Mouse (Mus musculus) kidney, postnatal 25 days (tissue): ENCODE results near the gene Wbp1.

Experiments
- DNase-seq, 2 experiments: peaks; one replicate each; pipeline ENCODE4 v3.0.0; 2021; ENCODE audit warnings: mixed read lengths in 2 of 2

Gene Wbp1

DNA sequence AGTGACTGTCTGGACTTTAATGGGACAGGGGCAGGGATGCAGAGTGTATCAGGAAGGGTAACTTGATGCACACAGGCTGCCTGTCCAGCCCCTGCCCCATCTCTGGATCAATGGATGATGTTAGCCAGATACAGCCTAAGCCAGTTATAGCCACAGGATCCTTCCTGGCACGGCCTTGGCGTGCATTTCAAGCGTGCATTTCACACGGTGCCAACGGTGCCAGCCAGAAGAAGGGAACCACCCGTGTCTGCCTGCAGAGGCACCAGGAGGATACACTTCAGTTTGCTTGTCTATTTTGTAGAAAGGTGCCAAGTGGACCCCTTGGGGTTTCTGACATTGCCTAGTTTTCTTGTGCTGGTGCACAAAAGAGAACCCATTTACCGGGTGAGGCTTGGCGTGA, 18.7 kb upstream of the Wbp1 start:
- DNase-seq: no peak

DNA sequence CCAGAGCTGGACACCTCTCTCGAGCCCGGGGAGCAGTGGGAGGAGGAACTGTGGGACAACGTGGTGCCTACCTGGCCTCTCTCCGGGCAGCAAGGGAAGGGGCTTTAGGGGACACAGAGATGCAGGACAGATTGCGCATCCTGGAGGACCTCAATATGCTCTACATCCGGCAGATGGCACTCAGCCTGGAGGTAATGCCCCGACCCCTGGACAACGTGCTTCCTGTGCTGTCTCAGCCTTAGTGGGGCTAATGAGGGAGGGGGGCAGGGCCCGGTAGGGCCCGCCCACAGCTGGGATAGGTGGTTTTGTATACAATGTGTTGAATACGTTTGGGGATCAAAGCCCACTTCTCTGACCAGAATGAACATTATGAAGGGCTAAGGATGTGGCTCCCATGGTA, 16.7 kb upstream of the Wbp1 start:
- peak in 1 of 2 experiments; percentile 60 for DNase-seq

DNA sequence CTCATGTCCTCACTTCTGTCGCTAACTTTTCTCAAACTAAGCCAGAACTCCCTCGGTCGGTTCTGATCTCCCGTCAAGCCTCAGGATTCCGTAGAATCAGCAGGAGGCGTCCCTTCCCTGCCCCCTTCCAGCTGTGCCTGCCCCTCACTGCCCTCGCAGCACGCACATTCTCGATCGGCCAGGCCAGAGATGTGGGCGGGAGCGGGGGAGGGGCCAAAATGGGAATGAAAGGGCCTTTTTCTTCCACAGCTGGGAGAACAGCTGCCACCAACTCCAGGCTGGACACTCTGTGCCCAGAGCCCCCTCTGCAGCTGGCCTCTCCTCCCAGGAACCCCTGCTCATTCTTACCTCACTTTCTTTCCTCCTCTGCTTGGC, 16.2 kb upstream of the Wbp1 start:
- peak; percentile 94 to 95 for DNase-seq

GRCm38 (mm10) chr6:83136881-83137575, 15.7 kb upstream of the Wbp1 start:
- peak; percentile 73 to 83 for DNase-seq

GRCm38 (mm10) chr6:83136291-83136880, 15.0 kb upstream of the Wbp1 start:
- no peak for DNase-seq

DNA sequence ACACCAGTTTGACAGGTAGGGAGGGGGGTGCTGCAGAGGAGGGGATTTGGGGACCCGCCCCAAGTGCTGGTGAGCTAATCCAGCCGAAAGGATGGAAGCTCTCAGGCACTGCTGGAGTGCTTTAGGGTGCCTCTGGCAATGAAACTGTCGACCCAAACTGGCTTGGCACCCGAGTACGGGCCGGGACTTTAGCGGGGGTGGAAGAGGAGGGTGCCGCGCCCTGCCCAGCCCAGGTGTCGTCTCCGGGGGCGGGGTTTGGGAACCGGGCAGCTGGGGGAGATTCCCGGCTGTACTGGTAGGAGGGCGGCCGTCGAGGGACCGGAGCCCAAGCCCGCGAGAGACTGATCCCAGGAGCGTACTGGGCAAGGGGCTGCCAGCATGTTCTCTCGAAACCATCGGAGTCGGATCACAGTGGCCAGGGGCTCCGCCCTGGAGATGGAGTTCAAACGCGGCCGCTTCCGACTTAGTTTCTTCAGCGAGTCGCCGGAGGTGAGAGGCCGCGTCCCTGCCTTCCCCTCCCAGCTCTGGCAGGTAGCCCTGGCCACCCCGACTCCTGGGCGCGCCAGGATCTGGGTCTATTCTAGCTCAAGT, 14.3 kb upstream of the Wbp1 start:
- peak; percentile 75 to 91 for DNase-seq

DNA sequence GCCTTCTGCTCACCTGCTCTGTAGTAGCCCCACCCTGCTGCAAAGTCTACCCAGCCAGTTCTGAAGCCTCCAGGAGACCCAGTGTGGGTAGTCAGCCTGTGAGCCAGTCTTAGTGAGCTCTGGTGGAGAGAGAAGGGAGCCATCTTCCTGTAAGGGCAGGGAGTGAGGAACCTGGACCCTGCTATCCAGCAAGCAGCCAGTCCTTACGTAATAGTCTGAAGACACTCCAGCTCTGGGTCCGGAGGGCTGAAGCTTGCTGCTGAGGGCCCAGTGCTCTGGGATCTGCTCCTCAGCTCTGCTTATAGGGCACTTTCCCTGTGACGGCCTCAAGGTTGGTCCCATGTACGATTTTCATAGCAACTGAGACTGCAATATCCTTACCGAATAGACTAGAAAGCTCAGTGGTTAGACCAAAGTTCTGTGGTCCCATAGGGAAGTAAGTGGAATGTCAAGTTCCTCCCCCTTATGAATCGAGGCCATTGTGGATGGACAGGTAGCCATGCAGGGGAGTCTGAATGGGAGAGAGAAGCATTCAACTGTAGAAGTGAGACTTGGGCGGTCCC, 13.7 kb upstream of the Wbp1 start, which contains the start of gene Rtkn:
Rtkn (plus strand) TSS at position 513 of the 563 bp plus-strand sequence.
- peak in 1 of 2 experiments; percentile 86 for DNase-seq

DNA sequence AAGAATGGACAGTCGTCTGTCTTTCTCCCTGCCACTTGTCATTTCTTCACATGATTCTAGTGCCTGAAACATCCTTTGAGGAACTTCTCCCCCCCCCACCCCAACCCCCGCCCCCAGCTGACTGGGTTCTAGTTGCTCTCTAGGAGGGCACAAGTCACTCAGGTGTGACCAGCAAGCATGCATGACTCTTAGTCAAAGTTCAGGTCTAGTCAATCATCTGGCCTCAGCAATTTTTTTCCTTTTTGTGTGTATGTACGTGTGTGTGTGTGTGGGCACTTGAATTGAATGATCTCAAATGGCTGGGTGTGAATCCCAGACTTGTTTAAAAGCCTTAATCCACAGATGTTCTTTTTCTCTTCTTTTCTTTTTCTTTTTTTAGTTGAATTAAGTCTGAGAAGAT, 12.9 kb upstream of the Wbp1 start:
- peak in 1 of 2 experiments; percentile 77 for DNase-seq

- DNase-seq: peak in 1 of 2 experiments; percentile 45
Observed at GRCm38 (mm10) chr6:83132176-83132919, 11.0 kb upstream of the Wbp1 start.

- peak; percentile 68 to 89 for DNase-seq
Observed at GRCm38 (mm10) chr6:83131469-83132034, 10.2 kb upstream of the Wbp1 start.

GRCm38 (mm10) chr6:83127419-83127818, 6.1 kb upstream of the Wbp1 start:
- DNase-seq: no peak

- no peak for DNase-seq
Observed at GRCm38 (mm10) chr6:83125331-83125730, 4.0 kb upstream of the Wbp1 start, which contains the start of gene Ino80b. Gene Ino80b, minus strand, starts transcription at chr6:83125431.

DNA sequence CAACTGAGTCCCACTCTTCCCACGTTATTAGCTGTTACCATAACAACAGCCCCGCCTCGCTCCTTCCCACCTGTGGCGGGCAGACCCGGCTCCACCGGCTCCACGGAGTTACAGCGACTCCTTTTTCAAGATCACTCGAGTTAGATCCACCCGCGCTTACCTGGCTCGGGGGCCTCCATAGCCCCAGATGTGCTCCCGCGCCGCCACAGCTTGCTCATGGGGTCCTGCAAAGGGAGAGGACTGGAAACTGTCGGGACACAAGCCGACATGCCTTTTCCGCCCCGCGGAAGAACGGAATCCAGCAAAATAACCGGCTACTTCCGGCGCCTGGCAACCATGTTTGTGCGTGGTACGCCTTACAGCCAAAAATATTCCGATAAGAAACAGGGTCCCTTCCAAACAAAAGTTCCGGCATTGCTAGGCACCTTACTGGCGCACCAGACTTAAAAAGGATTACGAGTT, 3.5 kb upstream of the Wbp1 start:
- peak; percentile 93 to 96 for DNase-seq

DNA sequence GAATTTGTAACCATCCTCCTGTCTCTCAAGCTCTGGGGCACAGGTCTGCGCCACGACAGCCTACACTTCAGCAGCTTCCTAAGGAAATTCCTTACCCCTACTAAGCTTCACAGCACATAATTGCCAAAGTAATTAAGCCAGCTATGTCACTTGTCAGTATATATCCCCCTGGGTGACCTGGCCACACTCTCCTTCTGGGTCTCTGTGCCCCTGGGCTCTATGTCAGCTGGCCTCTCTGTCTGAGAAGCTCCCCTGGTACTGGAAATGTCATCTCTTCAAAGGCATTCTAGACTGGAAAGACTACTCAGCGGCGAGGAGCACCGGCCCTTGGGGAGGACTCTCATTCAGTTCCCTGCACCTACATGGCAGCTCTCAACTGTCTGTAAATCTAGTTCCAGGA, 1.6 kb upstream of the Wbp1 start:
- DNase-seq: no peak

GRCm38 (mm10) chr6:83121863-83122710, 728 bp upstream of the Wbp1 start:
- no peak for DNase-seq

- peak; percentile 56 to 71 for DNase-seq
Observed at GRCm38 (mm10) chr6:83119734-83120051, 1.7 kb downstream of the Wbp1 start.

DNA sequence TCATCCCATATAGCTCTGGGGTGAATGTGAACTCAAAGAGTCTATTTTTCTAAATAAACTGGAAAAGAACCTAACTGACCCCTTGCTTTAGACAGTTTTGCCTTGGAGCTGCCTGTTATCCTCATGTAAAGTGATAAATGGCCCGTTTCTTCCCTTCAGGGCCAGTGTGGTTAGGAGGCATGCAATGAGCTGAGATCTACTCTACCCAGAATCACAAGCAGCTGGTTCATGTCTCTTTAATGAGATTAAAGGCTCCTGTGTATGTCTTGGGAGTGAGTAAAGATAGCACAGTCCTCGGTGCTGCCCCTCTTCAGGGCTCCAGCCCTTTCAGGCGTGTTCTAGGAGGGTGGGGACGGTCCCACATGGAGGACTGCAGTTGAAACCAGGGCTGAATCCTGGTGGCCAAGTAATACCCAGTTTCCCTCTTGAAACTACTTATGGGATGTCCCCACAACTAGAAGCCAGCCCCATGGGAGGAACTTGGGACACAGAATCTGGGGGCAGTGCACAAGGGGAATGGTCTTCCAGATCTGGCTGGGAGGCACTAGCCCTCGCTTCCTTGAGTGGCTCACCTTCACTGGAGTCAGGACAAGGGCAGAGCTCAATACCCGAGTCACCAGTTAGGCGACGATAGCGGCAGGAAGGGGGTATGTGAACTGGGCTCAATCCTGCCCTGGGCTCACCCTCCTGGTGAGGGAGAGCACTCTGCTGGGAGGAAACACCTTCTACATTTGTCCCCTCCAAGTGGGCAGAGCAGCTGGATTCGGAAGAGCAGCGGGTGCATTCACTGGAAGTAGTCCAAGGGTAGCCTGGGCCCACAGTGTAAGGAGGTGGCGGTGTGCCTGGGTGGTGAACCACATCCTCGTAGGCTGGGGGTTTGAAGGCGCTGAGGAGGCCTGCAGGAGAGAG, 2.3 kb downstream of the Wbp1 start:
- peak in 1 of 2 experiments; percentile 56 for DNase-seq

- DNase-seq: no peak
Observed at GRCm38 (mm10) chr6:83118369-83118768, 3.0 kb downstream of the Wbp1 start.

- DNase-seq: no peak
Observed at GRCm38 (mm10) chr6:83117616-83118015, 3.7 kb downstream of the Wbp1 start.

DNA sequence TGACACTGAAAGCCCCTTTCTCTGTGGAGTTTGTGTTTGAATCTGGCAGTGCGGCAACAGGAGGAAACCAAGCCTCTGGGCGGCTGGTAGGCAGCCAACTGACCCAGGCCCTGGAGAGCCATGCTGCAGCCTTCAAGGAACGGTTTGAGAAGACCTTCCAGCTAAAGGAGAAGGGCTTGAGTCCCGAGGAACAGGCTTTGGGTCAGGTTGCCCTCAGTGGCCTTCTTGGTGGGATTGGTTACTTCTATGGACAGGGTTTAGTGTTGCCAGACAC, 4.3 kb downstream of the Wbp1 start:
- DNase-seq: no peak
